In the genomic region with DNA sequence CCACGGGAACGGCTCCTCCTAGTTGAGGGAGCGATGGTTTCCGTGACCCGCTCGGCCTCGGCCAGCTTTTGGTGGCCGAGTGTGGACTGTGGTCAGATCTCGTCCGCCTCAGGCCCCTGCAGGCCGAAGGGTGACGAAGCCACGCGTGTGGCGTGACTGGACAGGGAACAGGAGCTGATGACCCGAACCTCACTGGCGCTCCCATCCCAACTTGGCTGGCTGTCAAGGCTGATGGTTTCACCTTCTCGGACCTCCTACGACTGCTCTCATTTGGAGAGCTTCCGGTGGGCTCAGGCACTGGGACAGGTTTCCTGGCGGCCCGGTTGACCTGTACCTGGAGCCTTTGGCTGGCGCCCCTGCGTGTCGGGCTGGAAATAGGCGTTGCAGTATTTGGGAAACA, we compare ENCODE assay signal across 8 mouse cellular contexts. TPM values are rescaled to one million over a fixed set of nuclear protein-coding genes. Genes with fewer than 3 reads are reported as not detected.
A peak's percentile ranks its signal among the peaks of the same experiment; 100 is the strongest.
DNase-seq lines count a peak whose midpoint lies in the region; ATAC-seq and TF ChIP-seq lines count a peak whose summit lies in the region.

No protein-coding gene starts in this region.

- ATAC-seq in lung, embryonic 16.5 days (ENCODE audit: low read depth) = peak; percentile 73; the same call in 1 of the 2 replicates
- ATAC-seq in common myeloid progenitor, adult 5-6 weeks (replicated peaks; ENCODE audit: low read depth, poor library complexity, severe bottlenecking) = peak; percentile 1; the same call in 1 of the 2 replicates
- ATAC-seq in hindbrain, postnatal 0 days = peak; percentile 71
- ATAC-seq in midbrain, embryonic 14.5 days (ENCODE audit: low FRiP score, low TSS enrichment) = no peak; the same call in none of the 2 replicates

- H3K9me3 ChIP-seq in lung, embryonic 16.5 days (ENCODE audit: control insufficient read depth, low read length) = no peaks in the 10 kb centered on the region
- H3K9me3 ChIP-seq in hindbrain, postnatal 0 days (ENCODE audit: low read length) = no peaks in the 10 kb centered on the region
- no peaks in the 10 kb centered on the region for H3K9me3 ChIP-seq in midbrain, embryonic 14.5 days (ENCODE audit: control insufficient read depth, low read length)

- peak overlapping the region; percentile 68 for H3K4me2 ChIP-seq in lung, embryonic 16.5 days (ENCODE audit: low read depth, low read length)
- peak overlapping the region; percentile 79 for H3K4me2 ChIP-seq in hindbrain, postnatal 0 days (ENCODE audit: low read depth, low read length)
- H3K4me2 ChIP-seq in midbrain, embryonic 14.5 days (ENCODE audit: low read length) = peak overlapping the region; percentile 97

- TF ChIP-seq CTCF in hindbrain, postnatal 0 days (IDR thresholded peaks at IDR 0.05; ENCODE audit: low read depth) = no peak

- H3K27me3 ChIP-seq in lung, embryonic 16.5 days (ENCODE audit: control insufficient read depth, insufficient read depth, low read depth, low read length) = no peaks in the 10 kb centered on the region
- H3K27me3 ChIP-seq in hindbrain, postnatal 0 days (ENCODE audit: insufficient read depth, low read length) = no peaks in the 10 kb centered on the region
- no peaks in the 10 kb centered on the region for H3K27me3 ChIP-seq in midbrain, embryonic 14.5 days (ENCODE audit: control insufficient read depth, insufficient read depth, low read length)

- 1% methylated on average over 26 of the region's 26 CpGs for WGBS in lung, embryonic 16.5 days
- WGBS in hindbrain, postnatal 0 days = under 1% methylated on average over 26 of the region's 26 CpGs
- under 1% methylated on average over 26 of the region's 26 CpGs for WGBS in midbrain, embryonic 14.5 days

- intact Hi-C loops in gastrocnemius, postnatal 36 days (cut with DNase I) = no loop called here

- H3K4me1 ChIP-seq in lung, embryonic 16.5 days (replicated peaks; ENCODE audit: control insufficient read depth, insufficient read depth, low read length) = peaks cover 8% of the 10 kb centered on the region
- peaks cover 7% of the 10 kb centered on the region for H3K4me1 ChIP-seq in hindbrain, postnatal 0 days (ENCODE audit: insufficient read depth, low read length)
- H3K4me1 ChIP-seq in midbrain, embryonic 14.5 days (ENCODE audit: control insufficient read depth, insufficient read depth, low read length) = peaks cover 10% of the 10 kb centered on the region

- H3K4me3 ChIP-seq in lung, embryonic 16.5 days (ENCODE audit: low read length) = peak overlapping the region; percentile 84
- H3K4me3 ChIP-seq in hindbrain, postnatal 0 days (ENCODE audit: low read length) = peak overlapping the region; percentile 100
- peak overlapping the region; percentile 93 for H3K4me3 ChIP-seq in midbrain, embryonic 14.5 days (replicated peaks; ENCODE audit: low read depth, low read length)

- H3K9ac ChIP-seq in lung, embryonic 16.5 days (ENCODE audit: low read length) = peak overlapping the region; percentile 94
- H3K9ac ChIP-seq in hindbrain, postnatal 0 days (replicated peaks; ENCODE audit: low read length) = peak overlapping the region; percentile 96
- H3K9ac ChIP-seq in midbrain, embryonic 14.5 days (replicated peaks; ENCODE audit: low read length) = peak overlapping the region; percentile 92

- no peak overlapping the region for H3K27ac ChIP-seq in lung, embryonic 16.5 days (ENCODE audit: low read length)
- H3K27ac ChIP-seq in hindbrain, postnatal 0 days = peak overlapping the region; percentile 68
- peak overlapping the region; percentile 55; the same call in 1 of the 2 replicates for H3K27ac ChIP-seq in midbrain, embryonic 14.5 days (replicated peaks; ENCODE audit: low read depth, low read length)

- DNase-seq in lung, postnatal 36 days = no peak
- peak; percentile 45 for DNase-seq in hindbrain, postnatal 0 days (ENCODE audit: low spot score)
- no peak for DNase-seq in midbrain, embryonic 14.5 days
- no peak for DNase-seq in right cerebral cortex, adult 2 months (ENCODE audit: low spot score in 2 of 2)
- DNase-seq in gastrocnemius, postnatal 36 days = no peak
- no peak for DNase-seq in left cerebral cortex, adult 11 months (ENCODE audit: low spot score)

- peaks cover 4% of the 10 kb centered on the region for H3K36me3 ChIP-seq in lung, embryonic 16.5 days (ENCODE audit: control insufficient read depth, insufficient read depth, low read length)
- peaks cover 12% of the 10 kb centered on the region; the same call in 1 of the 2 replicates for H3K36me3 ChIP-seq in hindbrain, postnatal 0 days (ENCODE audit: insufficient read depth, low read length)
- peaks cover 21% of the 10 kb centered on the region for H3K36me3 ChIP-seq in midbrain, embryonic 14.5 days (ENCODE audit: control insufficient read depth, insufficient read depth, low read length)

RNA-seq across cellular contexts. Expression of gene Smim12, which starts 0.4 kb away (rescaled TPM):
- polyA plus RNA-seq in lung, embryonic 16.5 days (2015; fragmentation: Nextera tagmentation; extraction: Ambion mirVana) = 58.1 and 64.5 TPM in 2 replicates
- total RNA-seq in common myeloid progenitor, adult 5-6 weeks (2017) = 26.5 and 39.1 TPM in 2 replicates
- 40.8 and 47.2 TPM in 2 replicates for total RNA-seq in hindbrain, postnatal 0 days (2014; rRNA removed)
- 63.7 and 65.4 TPM in 2 replicates for polyA plus RNA-seq in hindbrain, postnatal 0 days (2015; fragmentation: Nextera tagmentation; extraction: Ambion mirVana)
- polyA plus RNA-seq in midbrain, embryonic 14.5 days (2014; fragmentation: Nextera tagmentation; extraction: Ambion mirVana) = 43.0 and 52.2 TPM in 2 replicates
- total RNA-seq in gastrocnemius, postnatal 36 days (2021) = 10 to 100 TPM; 29.7 to 34.2 TPM
